Mouse (Mus musculus) embryonic fibroblast, embryonic 13.5 days (primary cell): ENCODE data around the gene Ncoa1.

ENCODE experiments used
- CTCF ChIP-seq: IDR thresholded peaks from 2 replicates; pipeline ENCODE4 v1.5.1; 2011; ENCODE audit warnings: mild to moderate bottlenecking, control low read depth, low read length, moderate library complexity, borderline replicate concordance; ENCODE audit not compliant: insufficient read depth
- POLR2A ChIP-seq: IDR thresholded peaks from 2 replicates; pipeline ENCODE4 v1.6.1; 2011; ENCODE audit warnings: low read depth, mild to moderate bottlenecking, control low read depth, low read length, moderate library complexity

- TF ChIP-seq CTCF (no peak), POLR2A (no peak)
These were observed 163.2 kb downstream of the Ncoa1 start for GRCm38 (mm10) chr12:4313824-4314223.
